Mouse (Mus musculus): ENCODE results near the gene Adgrg5.

GRCm38 (mm10) chr8:94904450-94905175 is 18.9 kb upstream of the Adgrg5 start:
- TF ChIP-seq CTCF (IDR thresholded peaks at IDR 0.05; ENCODE audit: insufficient read depth, low read length) (no peak), POLR2A (IDR thresholded peaks at IDR 0.05; ENCODE audit: borderline replicate concordance, extremely low read depth, low read depth, low read length) (no peak)
